ENCODE assay signal across 16 mouse cellular contexts in the genomic region with DNA sequence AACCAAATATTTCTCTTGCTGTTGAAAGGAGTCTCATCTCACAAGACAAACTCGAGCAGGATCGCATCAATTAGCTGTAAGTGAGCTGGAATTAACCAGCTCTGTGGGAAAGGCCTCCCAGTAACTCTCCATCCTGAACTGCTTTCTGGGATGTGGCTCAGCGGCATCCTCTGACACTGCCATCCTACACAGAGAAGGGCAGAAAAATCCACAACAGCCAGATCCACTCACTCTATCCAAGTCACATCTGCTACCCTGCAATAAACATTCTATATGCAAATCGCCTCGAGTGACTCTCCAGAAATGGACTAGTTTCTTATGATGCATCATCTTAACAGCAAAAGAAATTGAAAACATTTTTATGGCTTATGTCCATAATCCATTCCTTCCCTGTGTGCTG.
A peak's percentile ranks its signal among the peaks of the same experiment; 100 is the strongest.
DNase-seq lines count a peak whose midpoint lies in the region.
"Had no signal": no experiment of that assay in that cellular context is flagged by ENCODE, and none has a peak within 500 bp of the region (broad histone marks: within the 10 kb centered on the region; RNA-seq: fewer than 3 reads in every experiment).

No protein-coding gene starts in this region.

- 0 out of 2 replicates have a peak, but pooled peaks cover 2% of the 10 kb centered on the region for H3K4me1 ChIP-seq in limb, embryonic 10.5 days
- H3K4me1 ChIP-seq: limb, embryonic 15.5 days had no signal

- DNase-seq in frontal cortex, postnatal 36 days (ENCODE audit: low spot score in 2 of 2): peak; percentile 45 to 49
- DNase-seq in frontal cortex, postnatal 14 days (ENCODE audit: low spot score in 2 of 2): no peak
- DNase-seq in right cerebral cortex, adult 2 months (ENCODE audit: low spot score in 2 of 2): peak; percentile 39 to 47
- no peak for DNase-seq in right cerebral cortex, postnatal 14 days
- DNase-seq in left cerebral cortex, postnatal 14 days (ENCODE audit: low spot score in 2 of 2): peak; percentile 29 to 50
- peak; percentile 66 for DNase-seq in telencephalon, adult 2 months (ENCODE audit: low read depth, low spot score)
- DNase-seq in limb, embryonic 10.5 days (ENCODE audit: low spot score): no peak
- DNase-seq in T-cell, adult 2 months (ENCODE audit: low spot score): no peak
- DNase-seq: cerebellum, adult 18-20 months; heart, adult 18-20 months; kidney, adult 8-10 months; lung, embryonic 14.5 days; thymus, postnatal 25 days had no signal

- no peak overlapping the region for H3K4me3 ChIP-seq in limb, embryonic 10.5 days
- H3K4me3 ChIP-seq: limb, embryonic 15.5 days; neural tube, embryonic 12.5 days had no signal

- H3K9me3 ChIP-seq in limb, embryonic 10.5 days (replicated peaks): no peaks in the 10 kb centered on the region
- H3K9me3 ChIP-seq: limb, embryonic 15.5 days; neural tube, embryonic 12.5 days had no signal

- intact Hi-C loops in left cerebral cortex, postnatal 14 days (cut with DNase I): loop anchor here (5.0 kb wide), 1 partner anchor 266 kb away; no protein-coding TSS in a partner anchor

- no peak overlapping the region for H3K27ac ChIP-seq in limb, embryonic 10.5 days
- H3K27ac ChIP-seq: limb, embryonic 15.5 days; neural tube, embryonic 12.5 days had no signal

- 92% methylated on average over 5 of the region's 5 CpGs for WGBS in limb, embryonic 10.5 days

- H3K27me3 ChIP-seq in limb, embryonic 10.5 days (ENCODE audit: low read depth, poor library complexity, severe bottlenecking): no peaks in the 10 kb centered on the region
- H3K27me3 ChIP-seq: limb, embryonic 15.5 days; neural tube, embryonic 12.5 days had no signal

- H3K36me3 ChIP-seq in limb, embryonic 10.5 days: no peaks in the 10 kb centered on the region
- H3K36me3 ChIP-seq: G1E; limb, embryonic 15.5 days; neural tube, embryonic 12.5 days had no signal

Comparison
In these comparisons a context has a peak if more than half of its experiments do, and no peak if none do; other contexts are left out.
1. DNase-seq: peak in frontal cortex, postnatal 36 days (2 of 2), right cerebral cortex, adult 2 months (2 of 2), left cerebral cortex, postnatal 14 days (2 of 2) and telencephalon, adult 2 months (single experiment); none in frontal cortex, postnatal 14 days (0 of 2), right cerebral cortex, postnatal 14 days (single experiment), limb, embryonic 10.5 days (single experiment) and T-cell, adult 2 months (single experiment).